Mouse (Mus musculus) spleen, postnatal 4 days (tissue): ENCODE results near the gene Tctn3.

Experiments
- DNase-seq, 2 experiments: peaks; one replicate each; pipeline ENCODE4 v3.0.0; 2022; ENCODE audit warnings: low spot score in 2 of 2

Gene Tctn3

GRCm38 (mm10) chr19:40555136-40555535, 56.9 kb downstream of the Tctn3 start:
- DNase-seq = no peak

GRCm38 (mm10) chr19:40554343-40554742, 57.7 kb downstream of the Tctn3 start:
- DNase-seq = no peak

- DNase-seq = no peak
Measured at GRCm38 (mm10) chr19:40553849-40554248, 58.2 kb downstream of the Tctn3 start.

- DNase-seq = peak; percentile 67 to 73
Measured at GRCm38 (mm10) chr19:40553014-40553789, 58.8 kb downstream of the Tctn3 start.

- DNase-seq = no peak
Measured at GRCm38 (mm10) chr19:40549516-40550135, 62.4 kb downstream of the Tctn3 start.

GRCm38 (mm10) chr19:40548796-40549515, 63.1 kb downstream of the Tctn3 start:
- no peak for DNase-seq

- DNase-seq = no peak
Measured at GRCm38 (mm10) chr19:40548386-40548785, 63.6 kb downstream of the Tctn3 start.
